In the genomic region with DNA sequence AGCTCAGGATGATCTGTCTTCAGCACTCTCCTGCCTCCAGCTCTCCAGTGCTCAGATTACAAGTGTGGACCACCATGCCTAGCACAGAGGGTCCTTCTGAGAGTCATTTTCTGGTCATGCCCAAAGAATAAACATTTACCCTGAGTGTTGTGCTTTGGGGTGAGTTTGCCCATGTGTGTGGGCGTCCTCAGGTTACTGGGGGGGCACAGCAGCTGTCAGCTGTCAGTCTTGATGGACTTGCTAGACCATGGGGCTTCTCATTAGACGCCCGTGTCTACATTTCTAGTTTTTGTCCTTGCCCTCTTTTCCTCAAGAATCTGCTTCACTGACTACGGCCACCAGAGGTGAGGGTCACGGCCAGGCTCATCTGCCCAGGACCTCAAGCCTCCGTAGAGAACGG, we compare ENCODE assay signal across 21 mouse cellular contexts. TPM values are rescaled to one million over a fixed set of nuclear protein-coding genes. Genes with fewer than 3 reads are reported as not detected.
"Had no signal": no experiment of that assay in that cellular context is flagged by ENCODE, and none has a peak within 500 bp of the region (broad histone marks: within the 10 kb centered on the region; RNA-seq: fewer than 3 reads in every experiment).

No protein-coding gene starts in this region.

- H3K4me1 ChIP-seq: neural tube, embryonic 13.5 days; neural tube, embryonic 15.5 days; stomach, embryonic 15.5 days had no signal

- H3K9me3 ChIP-seq: neural tube, embryonic 13.5 days; neural tube, embryonic 15.5 days; stomach, embryonic 15.5 days had no signal

- H3K4me3 ChIP-seq: neural tube, embryonic 13.5 days; neural tube, embryonic 15.5 days; stomach, embryonic 15.5 days had no signal

- H3K27ac ChIP-seq: neural tube, embryonic 13.5 days; neural tube, embryonic 15.5 days; stomach, embryonic 15.5 days; stomach, postnatal 0 days had no signal

- DNase-seq: retina, postnatal 1 day; right cerebral cortex, adult 18-20 months; right cerebral cortex, postnatal 14 days; right cerebral cortex, postnatal 25 days; right cerebral cortex, postnatal 4 days; spleen, adult 18-20 months; thymus, adult 18-20 months; thymus, adult 2 months; thymus, postnatal 14 days; thymus, postnatal 25 days; thymus, postnatal 36 days; thymus, postnatal 4 days had no signal

- H3K36me3 ChIP-seq: neural tube, embryonic 13.5 days; neural tube, embryonic 15.5 days; stomach, embryonic 15.5 days had no signal

- H3K4me2 ChIP-seq: neural tube, embryonic 13.5 days; neural tube, embryonic 15.5 days; stomach, embryonic 15.5 days had no signal

- H3K27me3 ChIP-seq: neural tube, embryonic 13.5 days; neural tube, embryonic 15.5 days; stomach, embryonic 15.5 days had no signal

- H3K9ac ChIP-seq: neural tube, embryonic 13.5 days; neural tube, embryonic 15.5 days; stomach, embryonic 15.5 days had no signal

RNA-seq across cellular contexts. Expression of gene Tspan10, which starts 4.7 kb away (rescaled TPM):
- polyA plus RNA-seq: neural tube, embryonic 13.5 days; neural tube, embryonic 14.5 days; neural tube, embryonic 15.5 days; stomach, embryonic 14.5 days; stomach, embryonic 15.5 days; stomach, embryonic 16.5 days; stomach, postnatal 0 days; urinary bladder, adult 2 months had no signal

RNA-seq across cellular contexts. Expression of gene Pde6g, which starts 6.1 kb away (rescaled TPM):
- polyA plus RNA-seq: stomach, embryonic 14.5 days; thymus, postnatal 0 days had no signal
